Mouse (Mus musculus) lung, postnatal 25 days (tissue): ENCODE measurements around the gene Rack1.
A peak's percentile ranks its signal among the peaks of the same experiment; 100 is the strongest.

ENCODE experiments used
- DNase-seq: peaks from one replicate; pipeline ENCODE4 v3.0.0; 2022; ENCODE audit warnings: low spot score

The Rack1 gene

DNA sequence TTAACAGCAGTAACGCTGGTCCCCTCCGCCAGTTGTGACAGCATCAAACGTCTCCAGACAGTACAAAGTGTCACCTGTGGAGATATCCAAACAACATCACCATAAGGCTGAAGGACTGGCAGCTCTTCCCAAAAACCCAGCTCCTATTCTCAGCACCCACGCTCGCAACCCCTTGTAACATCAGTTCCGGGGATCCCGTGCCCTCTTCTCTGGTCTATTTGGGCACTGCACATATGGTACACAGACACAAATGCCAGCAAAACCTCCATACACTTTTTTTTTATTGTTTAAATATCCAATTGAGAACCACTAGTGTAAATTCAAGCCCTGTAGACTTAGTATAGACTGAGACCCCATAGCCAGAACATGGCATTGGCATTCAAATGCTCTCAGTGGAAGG is 4.9 kb upstream of the Rack1 start:
- DNase-seq: no peak

DNA sequence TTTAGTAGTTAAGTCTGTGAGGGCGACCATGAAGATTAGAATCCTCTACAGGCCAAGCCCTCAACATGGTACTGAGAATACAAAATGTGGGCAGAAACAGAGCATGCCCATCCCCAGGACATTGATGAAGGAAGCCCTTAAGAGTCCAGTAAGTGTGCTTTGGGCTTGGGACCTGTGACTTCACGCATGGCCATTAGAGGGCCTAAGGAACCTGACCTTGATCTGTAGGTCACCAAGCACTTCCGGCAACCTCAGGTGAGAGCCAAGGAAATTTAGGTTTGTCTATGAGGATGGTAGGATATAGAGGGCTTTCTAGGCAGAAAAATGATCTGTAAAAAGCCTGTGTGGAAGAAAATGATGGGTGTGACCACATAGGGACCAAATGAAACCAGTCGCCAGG is 3.8 kb upstream of the Rack1 start:
- DNase-seq: no peak

DNA sequence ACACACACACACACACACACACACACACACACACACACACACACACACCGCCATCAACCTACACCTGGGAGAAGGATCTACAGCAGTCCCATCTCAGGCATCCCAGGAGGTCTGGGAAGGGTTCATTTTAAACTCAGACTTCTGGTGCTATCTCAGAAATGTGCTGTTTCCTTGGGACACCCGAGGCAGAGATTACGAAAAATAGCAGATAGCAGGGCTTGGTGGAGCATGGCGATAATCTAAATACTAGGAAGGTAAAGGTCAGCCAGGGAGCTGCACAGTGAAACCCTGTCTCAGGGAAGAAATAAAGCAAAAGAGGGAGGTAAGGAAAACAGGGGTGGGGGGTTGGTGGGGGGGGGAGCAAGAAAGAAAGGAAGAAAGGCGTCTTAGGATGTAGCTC is 2.8 kb upstream of the Rack1 start:
- no peak for DNase-seq

DNA sequence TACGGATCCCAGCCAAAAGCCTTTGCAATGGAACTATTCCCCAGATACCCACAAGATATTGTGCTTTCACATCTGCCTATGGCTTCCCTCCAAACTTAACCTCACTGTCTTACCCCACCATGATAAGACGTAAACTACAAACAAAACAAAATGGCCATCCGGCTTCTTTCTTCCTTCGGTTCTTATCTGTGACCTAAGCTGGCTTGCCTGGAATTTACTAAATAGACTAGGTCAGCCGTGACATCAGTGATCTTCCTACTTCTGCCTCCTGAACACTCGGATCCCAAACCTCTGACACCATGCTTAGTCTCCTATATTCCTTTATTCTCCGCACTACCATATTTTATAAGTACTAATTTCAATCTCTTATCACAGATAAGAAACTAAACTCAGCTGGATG is 1.8 kb upstream of the Rack1 start:
- no peak for DNase-seq

DNA sequence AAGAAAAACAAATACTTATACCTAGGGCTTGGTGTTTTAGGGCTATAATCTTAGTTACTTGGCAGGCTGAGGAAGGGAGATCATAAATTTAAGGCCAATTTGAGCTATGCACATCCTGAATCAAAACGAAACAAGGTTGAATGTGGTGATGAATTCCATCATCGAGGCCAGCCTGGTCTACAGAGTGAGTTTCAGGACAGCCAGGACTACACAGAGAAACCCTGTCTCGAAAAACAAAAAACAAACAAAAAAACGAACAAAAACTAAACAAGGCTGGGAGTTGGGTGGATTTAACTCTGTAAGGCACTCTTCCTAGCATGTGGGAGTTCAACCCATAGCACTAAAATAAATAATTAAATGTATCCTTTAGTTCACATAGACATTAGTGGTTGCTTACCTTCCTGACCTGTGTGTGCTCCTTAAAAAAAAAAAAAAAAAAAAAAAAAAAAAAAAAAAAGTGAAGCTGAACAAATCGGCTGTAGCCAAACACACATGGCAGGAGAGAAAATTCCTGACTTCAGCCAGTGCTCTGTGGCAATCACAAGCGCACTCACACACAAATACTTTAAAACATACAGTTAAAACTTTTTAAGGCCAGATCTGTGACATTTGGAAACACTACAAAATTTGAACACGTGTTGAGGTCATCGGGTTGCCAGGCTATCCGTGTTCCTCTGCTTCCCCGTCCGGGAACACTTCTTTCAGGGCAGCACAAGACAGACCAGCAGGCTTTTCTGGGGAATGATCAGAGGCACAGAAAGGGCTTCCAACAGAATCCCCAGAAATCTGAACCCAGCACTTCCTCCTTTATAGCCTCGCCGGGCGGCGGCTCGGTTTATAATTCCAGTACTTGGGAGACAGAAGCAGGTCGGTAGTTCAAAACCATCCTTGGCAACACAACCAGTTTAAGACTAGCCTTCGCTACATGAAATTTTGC is 880 bp upstream of the Rack1 start:
- no peak for DNase-seq

DNA sequence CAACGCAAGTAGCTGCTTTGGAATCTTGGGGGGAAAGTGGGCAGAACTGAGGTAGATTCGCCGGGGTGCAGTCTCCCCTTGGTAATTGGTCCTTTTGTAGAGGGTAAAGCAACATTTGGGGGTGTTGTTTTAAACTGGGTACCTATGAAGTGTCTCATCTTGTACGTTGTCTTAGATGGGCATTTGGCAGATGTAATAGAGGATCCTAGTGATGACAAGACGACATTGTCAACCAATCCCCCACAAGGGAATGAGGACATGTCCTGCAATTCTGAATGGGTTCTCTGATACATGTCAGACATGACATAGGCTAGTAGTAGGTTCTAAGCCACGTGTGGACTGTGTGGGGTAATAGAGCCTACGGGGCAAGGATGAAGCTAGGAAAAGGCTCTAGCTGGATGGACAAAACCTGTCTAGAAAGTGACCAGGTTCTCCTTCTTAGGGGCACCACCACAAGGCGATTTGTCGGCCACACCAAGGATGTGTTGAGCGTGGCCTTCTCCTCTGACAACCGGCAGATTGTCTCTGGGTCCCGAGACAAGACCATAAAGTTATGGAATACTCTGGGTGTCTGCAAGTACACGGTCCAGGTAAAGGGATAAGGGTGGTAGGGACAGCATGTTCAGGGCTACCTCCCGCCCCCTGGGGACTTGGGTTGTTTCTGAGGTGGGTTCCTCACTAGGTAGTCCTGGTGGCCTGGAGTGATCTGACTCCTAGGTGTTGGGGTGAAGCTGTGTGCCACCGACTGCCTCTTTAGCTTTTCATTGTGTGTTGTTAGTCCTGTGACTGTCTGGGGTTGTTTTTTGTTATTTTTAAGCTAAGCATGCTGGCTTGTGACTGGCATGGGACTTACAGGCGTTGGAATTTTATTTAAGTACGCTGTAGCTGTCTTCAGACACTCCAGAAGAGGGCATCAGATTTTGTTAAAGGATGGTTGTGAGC is 2.0 kb downstream of the Rack1 start:
- no peak for DNase-seq

DNA sequence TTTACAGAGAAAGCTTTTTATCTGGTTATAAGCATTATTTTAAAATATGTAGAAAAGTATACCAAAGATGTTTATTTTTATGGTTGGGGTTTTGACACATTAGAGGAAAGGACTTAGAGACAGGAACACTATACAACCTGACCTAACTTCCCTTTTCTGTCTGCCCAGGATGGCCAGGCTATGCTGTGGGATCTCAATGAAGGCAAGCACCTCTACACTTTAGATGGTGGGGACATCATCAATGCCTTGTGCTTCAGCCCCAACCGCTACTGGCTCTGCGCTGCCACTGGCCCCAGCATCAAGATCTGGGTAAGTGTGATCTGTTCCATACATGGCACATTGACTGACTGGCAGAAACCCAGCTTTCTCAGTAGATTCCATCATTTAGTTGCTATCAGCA is 3.9 kb downstream of the Rack1 start:
- DNase-seq: no peak

DNA sequence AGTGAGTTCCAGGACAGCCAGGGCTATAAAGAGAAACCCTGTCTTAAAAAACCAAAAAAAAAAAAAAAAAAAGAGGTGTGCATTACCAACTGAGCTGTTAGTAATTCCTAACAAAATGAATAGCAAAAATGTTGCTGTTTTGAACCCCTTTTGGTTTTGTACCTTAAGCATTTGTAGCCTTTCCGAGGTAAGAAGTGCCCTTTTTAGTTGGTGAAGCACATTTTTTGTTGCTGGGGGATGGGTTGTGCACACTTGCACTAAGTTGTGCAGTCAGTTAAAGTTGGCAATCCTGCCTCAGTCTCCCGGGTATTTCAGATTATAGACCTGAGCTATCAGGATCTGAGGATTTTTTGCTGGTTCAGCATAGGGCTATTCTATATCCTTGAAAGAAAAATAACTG is 4.8 kb downstream of the Rack1 start:
- DNase-seq: no peak

DNA sequence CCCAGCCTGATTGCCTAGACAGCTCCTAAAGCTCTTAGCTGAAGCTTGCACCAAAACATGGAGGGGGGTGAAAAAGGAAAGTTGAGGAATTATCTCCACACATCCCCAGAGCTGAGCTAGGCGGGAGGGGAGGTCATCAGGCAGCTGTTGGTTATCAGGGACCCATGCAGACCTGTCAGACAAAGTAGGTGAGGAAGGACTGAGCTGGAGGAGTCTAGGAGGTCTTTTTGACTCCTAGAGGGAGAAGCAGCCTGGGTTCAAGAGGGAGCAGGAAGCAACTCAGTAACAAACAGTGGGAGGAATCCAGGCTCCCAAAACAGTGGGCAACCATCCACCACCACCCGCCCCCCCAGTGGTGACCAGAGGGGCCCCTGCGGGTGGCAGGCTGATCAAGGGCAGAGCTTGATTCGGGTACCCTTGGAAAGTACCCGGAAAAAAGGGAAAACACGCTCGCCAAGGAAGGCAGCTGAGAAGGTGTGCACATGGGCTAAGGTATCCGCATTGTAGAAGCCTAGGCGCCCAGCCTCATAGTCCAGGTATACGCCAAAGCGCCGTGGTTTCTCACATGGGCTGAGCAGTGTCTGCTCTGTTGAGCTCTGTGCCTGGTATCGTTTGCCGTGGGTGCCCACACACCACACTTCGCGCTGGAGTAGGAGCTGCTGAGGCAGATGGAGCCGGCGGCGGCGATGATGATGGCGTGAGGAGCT is 6.9 kb downstream of the Rack1 start:
- DNase-seq: no peak

DNA sequence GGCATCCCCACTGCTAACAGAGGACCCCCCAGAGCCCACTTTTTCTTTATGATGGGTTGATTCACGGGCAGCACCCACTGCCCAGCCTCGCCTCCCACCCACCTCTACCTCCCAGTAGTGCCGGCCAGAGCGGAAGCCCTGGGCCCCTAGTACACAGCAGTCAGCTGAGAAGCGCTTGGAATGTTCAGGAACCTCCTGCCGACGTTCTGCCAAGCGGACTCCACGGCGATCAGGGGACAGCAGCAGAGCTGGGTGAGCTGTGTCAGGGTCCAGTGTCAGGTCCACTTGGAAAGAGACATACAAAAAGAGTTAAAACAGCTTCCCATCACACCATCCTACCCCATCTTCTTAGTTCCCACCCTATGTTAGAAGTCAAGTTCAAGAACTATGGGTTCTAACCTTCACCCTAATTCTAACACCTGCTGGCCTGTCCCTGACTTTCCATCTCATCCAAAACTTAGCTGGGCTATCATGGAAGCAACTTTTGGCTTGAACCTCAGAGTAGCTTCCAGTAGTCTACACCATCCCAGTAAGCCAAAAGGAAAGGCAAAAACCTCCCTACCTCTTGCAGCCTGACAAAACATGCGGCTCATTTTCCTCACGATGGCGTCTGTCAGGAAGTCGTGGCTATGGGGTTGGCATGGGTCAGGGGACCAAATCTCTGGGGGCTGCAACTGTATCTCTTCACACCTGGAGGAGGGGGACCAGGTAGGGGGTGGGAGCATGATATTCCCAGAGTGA is 7.6 kb downstream of the Rack1 start:
- no peak for DNase-seq

DNA sequence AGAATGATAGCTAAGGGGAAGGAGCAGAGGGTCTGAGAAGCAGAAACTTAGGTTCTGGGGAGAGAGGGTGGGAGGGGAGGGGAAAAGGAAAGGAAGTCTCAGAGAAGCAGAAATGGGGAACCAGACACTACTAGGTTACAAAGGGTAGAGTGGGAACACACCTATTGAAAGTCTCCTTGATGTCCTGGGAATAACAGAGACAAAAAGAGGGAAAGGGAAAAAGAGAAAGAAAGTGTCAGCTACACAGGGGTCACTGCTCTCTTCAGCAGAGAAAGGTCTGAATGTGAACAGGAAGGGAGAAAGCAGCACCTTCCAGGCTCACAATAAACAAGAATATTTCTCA is 8.1 kb downstream of the Rack1 start:
- DNase-seq: no peak

DNA sequence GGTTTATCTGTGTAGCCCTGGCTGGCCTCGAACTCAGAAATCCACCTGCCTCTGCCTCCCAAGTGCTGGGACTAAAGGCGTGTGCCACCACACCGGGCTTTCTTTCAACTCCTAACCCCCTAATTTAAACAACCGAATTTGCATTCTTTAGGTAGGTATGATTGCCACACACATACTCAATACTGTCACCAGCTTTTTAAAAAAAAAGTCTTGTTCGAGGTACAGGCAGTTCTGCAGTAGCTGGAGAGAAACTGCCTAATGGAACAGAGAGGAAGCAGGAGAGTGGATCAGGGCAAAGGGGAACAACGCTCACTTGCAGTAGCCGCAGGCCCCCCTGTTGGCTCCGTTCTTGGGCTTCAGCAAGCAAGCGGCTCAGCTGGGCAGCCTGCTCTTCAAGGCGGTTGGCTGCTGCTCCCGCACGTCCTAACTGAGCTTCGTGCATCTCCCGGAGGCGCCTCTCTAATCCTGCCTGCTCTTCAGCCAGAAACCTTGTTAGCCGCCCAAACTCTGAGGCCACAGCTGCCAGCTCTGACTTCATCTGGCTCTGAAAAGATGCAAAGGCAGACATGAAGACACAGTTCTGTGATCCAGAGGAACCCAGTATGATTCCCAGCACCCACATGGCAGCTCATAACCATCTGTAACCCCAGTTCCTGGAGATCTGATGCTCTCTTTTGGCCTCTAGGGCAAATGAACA is 8.8 kb downstream of the Rack1 start:
- DNase-seq: no peak

DNA sequence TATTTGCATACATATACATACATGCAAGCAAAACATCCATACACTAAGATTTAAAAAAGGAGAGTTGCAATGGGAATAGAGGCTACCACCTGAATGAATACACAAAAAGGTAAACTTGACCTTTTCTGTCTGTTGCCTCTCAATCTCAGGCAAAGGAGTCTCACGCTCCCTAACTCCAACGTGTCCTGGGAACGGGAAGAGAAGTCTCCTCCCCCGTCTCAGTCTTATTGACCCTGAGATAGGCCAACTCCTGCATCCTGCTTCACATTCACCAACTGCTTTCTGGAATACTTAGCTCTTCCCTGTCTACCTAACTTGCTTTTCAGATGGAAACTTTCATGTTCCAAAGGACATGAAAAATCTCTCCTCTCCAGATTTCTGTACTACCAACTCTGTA is 9.3 kb downstream of the Rack1 start:
- DNase-seq: no peak

DNA sequence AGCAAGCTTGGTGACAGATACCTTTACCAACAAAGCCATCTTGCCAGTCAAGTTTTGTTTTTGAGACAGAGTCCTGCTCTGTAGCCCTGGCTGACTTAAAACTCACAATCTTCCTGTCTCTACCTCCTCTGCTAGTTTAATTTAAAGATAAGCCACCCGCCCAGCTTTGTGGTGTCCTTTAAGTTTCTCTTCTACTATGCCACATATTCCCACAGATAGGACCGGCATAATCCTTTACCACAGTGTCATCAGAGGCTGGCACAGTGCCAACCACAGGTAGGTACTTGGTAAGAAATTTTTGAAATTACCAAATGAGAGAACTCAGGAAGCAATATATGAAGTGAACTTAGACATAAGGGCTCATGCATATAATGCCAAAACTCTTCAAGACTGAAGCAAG is 10.0 kb downstream of the Rack1 start:
- DNase-seq: no peak

DNA sequence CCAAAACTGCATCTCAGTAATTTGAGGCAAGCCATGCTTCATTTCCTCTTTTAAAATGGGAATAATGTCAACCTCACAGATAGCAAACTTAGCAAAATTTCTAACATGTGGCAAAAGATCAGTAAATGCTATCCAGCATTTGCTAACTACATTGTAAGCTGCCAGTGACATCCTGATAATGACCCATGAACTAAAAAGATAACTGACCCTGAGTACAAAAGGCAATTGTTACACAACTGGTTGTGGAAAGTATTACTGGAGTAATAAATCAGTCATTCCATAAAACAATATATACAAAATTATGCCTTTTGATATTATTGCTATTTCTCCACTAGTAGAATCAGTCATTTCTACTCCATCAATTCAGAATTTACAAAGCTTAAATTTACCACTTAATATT is 13.7 kb downstream of the Rack1 start:
- DNase-seq: no peak

DNA sequence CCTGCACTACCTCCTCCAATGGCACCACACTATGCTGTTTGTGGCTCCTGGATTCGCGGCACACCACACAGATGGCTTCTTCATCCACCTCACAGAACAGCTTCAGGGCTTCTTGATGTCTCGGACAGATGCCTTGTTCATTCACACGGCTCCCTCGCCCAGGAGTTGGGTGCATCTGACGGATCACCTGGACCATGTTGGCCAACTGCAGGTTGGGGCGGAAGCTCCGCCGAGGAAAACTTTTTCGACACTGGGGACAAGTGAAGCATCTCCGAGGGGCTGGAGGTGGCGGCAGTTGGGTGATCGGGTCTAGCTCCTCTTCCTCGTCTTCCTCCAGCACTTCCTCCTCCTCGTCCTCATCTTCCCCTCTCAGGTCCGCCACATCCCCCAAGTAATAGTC is 15.7 kb downstream of the Rack1 start:
- no peak for DNase-seq

DNA sequence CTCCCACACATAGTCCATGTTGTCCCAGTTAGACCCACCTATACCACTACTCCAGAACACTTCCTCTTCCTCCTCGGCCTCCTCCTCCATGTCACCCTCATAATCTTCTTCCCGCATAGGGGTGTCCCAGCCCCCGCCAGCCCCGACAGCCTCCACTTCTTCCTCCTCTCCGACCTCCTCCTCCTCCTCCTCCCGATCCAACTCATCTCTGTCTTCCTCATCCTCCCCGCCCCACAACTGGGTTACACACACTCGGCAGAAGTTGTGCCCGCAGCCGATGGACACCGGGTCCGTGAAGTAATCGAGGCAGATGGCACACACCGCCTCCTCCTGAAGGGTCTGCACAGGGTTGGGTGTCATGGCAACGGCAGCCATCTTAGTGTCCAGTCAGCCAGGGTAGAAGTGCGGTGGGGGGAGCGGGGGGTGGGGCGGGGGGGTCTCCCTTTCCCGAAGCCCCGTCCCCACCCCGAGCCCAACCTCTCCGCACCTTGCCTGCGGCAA is 16.2 kb downstream of the Rack1 start:
- peak; percentile 21 for DNase-seq

DNA sequence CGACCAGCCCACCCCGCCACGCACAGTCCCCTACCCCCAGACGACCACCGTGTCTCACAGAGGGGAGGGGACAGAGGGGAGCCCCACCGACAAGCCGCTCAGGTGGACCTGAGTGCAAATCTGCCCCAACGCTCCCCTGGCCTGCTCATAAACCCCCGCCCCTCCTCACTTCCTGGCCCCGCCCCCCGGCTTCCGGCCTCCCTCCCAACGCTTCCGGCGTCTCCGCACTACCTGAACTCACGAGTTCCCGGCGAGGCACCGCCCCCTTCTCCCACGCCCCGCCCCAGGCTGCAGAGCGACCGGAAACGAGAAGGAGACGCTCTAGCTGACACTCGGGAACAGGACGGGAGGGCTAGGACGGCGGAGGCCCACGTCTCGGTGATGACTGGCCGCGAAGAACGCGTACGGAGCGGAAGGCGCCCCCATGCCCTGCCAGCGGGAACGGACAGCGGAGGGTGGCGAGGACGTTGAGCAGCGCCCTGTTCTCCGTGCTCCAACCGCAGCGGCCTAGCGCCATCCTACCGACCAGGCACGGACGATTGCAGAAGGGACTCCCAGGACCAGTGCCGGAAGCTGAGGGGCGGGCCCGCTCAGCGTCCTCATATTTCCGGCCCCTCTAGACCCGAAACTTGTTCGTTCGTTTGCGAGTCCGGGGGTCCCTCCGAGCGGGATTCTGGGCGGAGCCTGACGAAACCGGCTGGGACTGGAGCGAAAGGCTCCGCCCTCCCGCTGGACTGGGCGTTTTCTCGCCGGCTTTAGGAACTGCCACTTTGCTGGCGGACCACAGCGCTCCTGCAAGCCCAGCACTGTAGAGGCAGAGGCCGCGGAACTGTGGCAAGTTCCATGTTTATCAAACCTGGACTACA is 16.9 kb downstream of the Rack1 start, which contains the start of gene Trim41:
Gene Trim41, minus strand, starts transcription at position 554 of the 866 bp plus-strand sequence.
- peak; percentile 99 for DNase-seq

DNA sequence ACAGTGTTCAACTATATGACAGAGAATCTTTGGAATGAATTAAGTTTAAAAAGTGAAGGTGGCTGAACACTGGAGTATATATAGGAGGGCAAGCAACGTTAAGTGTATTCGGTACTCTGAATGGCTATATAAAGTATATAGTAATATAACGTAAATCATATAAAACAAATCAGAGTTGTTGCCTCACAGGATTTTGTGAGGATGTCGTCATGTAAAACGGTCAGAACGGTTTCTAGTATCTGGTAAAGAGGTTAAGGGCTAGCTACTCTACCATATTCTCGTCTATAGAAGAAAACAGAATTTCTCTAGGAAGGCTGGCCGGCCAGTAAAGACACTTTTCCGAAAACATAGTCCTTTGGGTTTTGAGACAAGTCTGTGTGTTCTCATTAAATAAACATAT is 17.7 kb downstream of the Rack1 start:
- DNase-seq: no peak

DNA sequence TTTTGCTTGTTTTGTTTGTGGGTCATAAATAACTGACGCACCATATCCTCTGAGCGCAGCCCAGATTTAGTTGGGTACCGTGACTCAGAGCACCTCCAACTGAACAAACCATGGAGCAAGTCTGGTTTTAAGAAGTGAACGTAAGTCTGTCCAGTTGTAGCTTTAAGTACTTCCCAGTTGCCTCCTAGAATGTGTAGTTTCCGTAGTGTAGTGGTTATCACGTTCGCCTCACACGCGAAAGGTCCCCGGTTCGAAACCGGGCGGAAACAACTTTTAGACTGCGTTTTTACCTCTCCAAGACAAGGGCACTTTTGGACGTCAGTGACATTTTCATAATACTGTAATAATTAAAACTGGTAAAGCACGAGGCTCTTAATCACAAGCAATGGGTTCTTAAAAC is 18.2 kb downstream of the Rack1 start:
- peak; percentile 91 for DNase-seq
